Mouse (Mus musculus) forebrain, embryonic 12.5 days (tissue): ENCODE results near the gene Nr6a1. TPM values are rescaled to one million over a fixed set of nuclear protein-coding genes. Genes with fewer than 3 reads are reported as not detected.

ENCODE experiments used
- ATAC-seq: fragments of 200-750 bp; cut with Nextera tagmentation; 2 replicates; pipeline ENCODE4 v1.8.0; 2017; ENCODE audit warnings: moderate TSS enrichment; ENCODE audit not compliant: low FRiP score
- H3K27ac ChIP-seq: fragments of 300-500 bp; sonication (generic); 2 replicates; pipeline ENCODE4 v1.5.1; 2016; ENCODE audit warnings: mild to moderate bottlenecking
- H3K27me3 ChIP-seq: fragments of 300-500 bp; sonication (generic); 2 replicates; pipeline ENCODE4 v1.6.1; 2016; ENCODE audit warnings: mild to moderate bottlenecking
- H3K36me3 ChIP-seq: fragments of 300-500 bp; sonication (generic); replicated peaks from 2 replicates; pipeline ENCODE4 v1.6.1; 2016; ENCODE audit warnings: mild to moderate bottlenecking
- H3K4me1 ChIP-seq: fragments of 300-500 bp; sonication (generic); 2 replicates; pipeline ENCODE4 v1.6.1; 2016
- H3K4me2 ChIP-seq: fragments of 300-500 bp; sonication (generic); 2 replicates; pipeline ENCODE4 v1.6.1; 2016; ENCODE audit warnings: mild to moderate bottlenecking, moderate library complexity
- H3K4me3 ChIP-seq: fragments of 300-500 bp; sonication (generic); replicated peaks from 2 replicates; pipeline ENCODE4 v1.5.1; 2016; ENCODE audit warnings: mild to moderate bottlenecking
- H3K9ac ChIP-seq: fragments of 300-500 bp; sonication (generic); 2 replicates; pipeline ENCODE4 v1.6.1; 2016; ENCODE audit warnings: mild to moderate bottlenecking
- H3K9me3 ChIP-seq: fragments of 300-500 bp; sonication (generic); 2 replicates; pipeline ENCODE4 v1.6.1; 2016
- WGBS: fragments of 180-500 bp; shearing (Covaris S2); methylation state at CpG from one replicate; pipeline ENCODE4 v1.1.7; 2016; 5-methylcytosine and 5-hydroxymethylcytosine counted together
- polyA plus RNA-seq: library from polyadenylated mRNA; unstranded; fragments of >200 nt; fragmentation: Nextera tagmentation; extraction: Ambion mirVana; gene quantifications from 2 replicates; pipeline ENCODE4 v1.2.1, GENCODE M21; 2016

The Nr6a1 gene
- polyA plus RNA-seq, 1 experiment from 2014 or later: 2.7 TPM

GRCm38 (mm10) chr2:38718676-38719075, 208.8 kb downstream of the Nr6a1 start:
- Histone ChIP-seq H3K4me3 (no peak overlapping the region), H3K9me3 (no peaks in the 10 kb centered on the region), H3K27ac (no peak overlapping the region), H3K36me3 (no peaks in the 10 kb centered on the region), H3K4me2 (no peak overlapping the region), H3K27me3 (peaks cover 36% of the 10 kb centered on the region), H3K9ac (no peak overlapping the region), H3K4me1 (0 out of 2 replicates have a peak, but pooled peaks cover 12% of the 10 kb centered on the region)
- WGBS: 62% methylated on average over 8 of the region's 8 CpGs
- no peak; the same call in 1 of the 2 replicates for ATAC-seq

GRCm38 (mm10) chr2:38717436-38717835, 210.1 kb downstream of the Nr6a1 start:
- WGBS: 77% methylated on average over 2 of the region's 2 CpGs
- H3K9ac ChIP-seq: no peak overlapping the region
- 0 out of 2 replicates have a peak, but pooled peaks cover 12% of the 10 kb centered on the region for H3K4me1 ChIP-seq
- peaks cover 48% of the 10 kb centered on the region for H3K27me3 ChIP-seq
- no peak overlapping the region for H3K4me3 ChIP-seq
- H3K4me2 ChIP-seq: no peak overlapping the region
- H3K9me3 ChIP-seq: no peaks in the 10 kb centered on the region
- no peak overlapping the region for H3K27ac ChIP-seq
- ATAC-seq: no peak
- no peaks in the 10 kb centered on the region for H3K36me3 ChIP-seq

- H3K9ac ChIP-seq: no peak within 1 kb of the TSS
- ATAC-seq: no peak
- no peak within 1 kb of the TSS for H3K4me2 ChIP-seq
- H3K27me3 ChIP-seq: peaks cover 76% of the 10 kb centered on the region
- no peaks in the 10 kb centered on the region for H3K9me3 ChIP-seq
- no peak within 1 kb of the TSS for H3K27ac ChIP-seq
- WGBS: 88% methylated on average over 13 of the region's 13 CpGs
- peaks cover 29% of the 10 kb centered on the region for H3K4me1 ChIP-seq
- H3K36me3 ChIP-seq: no peaks in the 10 kb centered on the region
- no peak within 1 kb of the TSS for H3K4me3 ChIP-seq
Observed at GRCm38 (mm10) chr2:38714324-38714723, 213.2 kb downstream of the Nr6a1 start, which contains the start of gene Nr5a1. Nr5a1 (minus strand) TSS chr2:38714542.

- H3K9me3 ChIP-seq: no peaks in the 10 kb centered on the region
- 73% methylated on average over 3 of the region's 3 CpGs for WGBS
- peaks cover 83% of the 10 kb centered on the region for H3K27me3 ChIP-seq
- H3K27ac ChIP-seq: no peak overlapping the region
- peaks cover 25% of the 10 kb centered on the region for H3K4me1 ChIP-seq
- no peak overlapping the region for H3K4me2 ChIP-seq
- H3K9ac ChIP-seq: no peak overlapping the region
- H3K36me3 ChIP-seq: no peaks in the 10 kb centered on the region
- no peak overlapping the region for H3K4me3 ChIP-seq
- no peak for ATAC-seq
Observed at GRCm38 (mm10) chr2:38713596-38713995, 213.9 kb downstream of the Nr6a1 start.

- no peaks in the 10 kb centered on the region for H3K9me3 ChIP-seq
- ATAC-seq: no peak
- H3K27me3 ChIP-seq: peaks cover 91% of the 10 kb centered on the region
- H3K4me2 ChIP-seq: no peak overlapping the region
- H3K9ac ChIP-seq: no peak overlapping the region
- no peaks in the 10 kb centered on the region for H3K36me3 ChIP-seq
- no peak overlapping the region for H3K27ac ChIP-seq
- H3K4me1 ChIP-seq: peaks cover 23% of the 10 kb centered on the region
- WGBS: 14% methylated on average over 10 of the region's 11 CpGs
- peak overlapping the region; percentile 35; the same call in 1 of the 2 replicates for H3K4me3 ChIP-seq
Observed at GRCm38 (mm10) chr2:38712769-38713125, 214.7 kb downstream of the Nr6a1 start.

- no peaks in the 10 kb centered on the region for H3K36me3 ChIP-seq
- peaks cover 23% of the 10 kb centered on the region for H3K4me1 ChIP-seq
- no peak overlapping the region for H3K27ac ChIP-seq
- WGBS: 5% methylated on average over 39 of the region's 58 CpGs
- peaks cover 91% of the 10 kb centered on the region for H3K27me3 ChIP-seq
- peak overlapping the region; percentile 35 for H3K4me3 ChIP-seq
- H3K9me3 ChIP-seq: no peaks in the 10 kb centered on the region
- no peak overlapping the region for H3K9ac ChIP-seq
- H3K4me2 ChIP-seq: peak overlapping the region; percentile 47
- peak; percentile 42 for ATAC-seq
Observed at GRCm38 (mm10) chr2:38712076-38712768, 215.3 kb downstream of the Nr6a1 start.

GRCm38 (mm10) chr2:38711421-38711861, 216.0 kb downstream of the Nr6a1 start:
- H3K4me2 ChIP-seq: peak overlapping the region; percentile 47
- peak overlapping the region; percentile 35 for H3K4me3 ChIP-seq
- H3K36me3 ChIP-seq: no peaks in the 10 kb centered on the region
- H3K27ac ChIP-seq: no peak overlapping the region
- no peak overlapping the region for H3K9ac ChIP-seq
- under 1% methylated on average over 37 of the region's 40 CpGs for WGBS
- H3K27me3 ChIP-seq: peaks cover 98% of the 10 kb centered on the region
- H3K9me3 ChIP-seq: no peaks in the 10 kb centered on the region
- peaks cover 23% of the 10 kb centered on the region for H3K4me1 ChIP-seq
- peak; percentile 10; the same call in 1 of the 2 replicates for ATAC-seq

GRCm38 (mm10) chr2:38710304-38711241, 216.9 kb downstream of the Nr6a1 start:
- Histone ChIP-seq H3K4me1 (peaks cover 23% of the 10 kb centered on the region), H3K27me3 (peaks cover 100% of the 10 kb centered on the region), H3K9me3 (no peaks in the 10 kb centered on the region), H3K4me2 (peak overlapping the region; percentile 49), H3K4me3 (peak overlapping the region; percentile 29), H3K27ac (no peak overlapping the region), H3K9ac (peak overlapping the region; percentile 21; the same call in 1 of the 2 replicates), H3K36me3 (no peaks in the 10 kb centered on the region)
- WGBS: under 1% methylated on average over 75 of the region's 75 CpGs
- ATAC-seq: peak; percentile 68

- Histone ChIP-seq H3K4me1 (peaks cover 23% of the 10 kb centered on the region), H3K27ac (no peak overlapping the region), H3K9ac (no peak overlapping the region), H3K36me3 (no peaks in the 10 kb centered on the region), H3K4me2 (no peak overlapping the region), H3K27me3 (peaks cover 100% of the 10 kb centered on the region), H3K4me3 (no peak overlapping the region), H3K9me3 (no peaks in the 10 kb centered on the region)
- ATAC-seq: no peak
- WGBS: 21% methylated on average over 12 of the region's 12 CpGs
Observed at GRCm38 (mm10) chr2:38708907-38709688, 218.4 kb downstream of the Nr6a1 start.

GRCm38 (mm10) chr2:38706661-38707060, 220.8 kb downstream of the Nr6a1 start:
- Histone ChIP-seq H3K36me3 (no peaks in the 10 kb centered on the region), H3K4me3 (no peak overlapping the region), H3K4me1 (peaks cover 16% of the 10 kb centered on the region), H3K4me2 (no peak overlapping the region), H3K27me3 (peaks cover 100% of the 10 kb centered on the region), H3K9me3 (no peaks in the 10 kb centered on the region), H3K27ac (no peak overlapping the region), H3K9ac (no peak overlapping the region)
- WGBS: 47% methylated on average over 6 of the region's 6 CpGs
- no peak for ATAC-seq

GRCm38 (mm10) chr2:38705036-38705435, 222.5 kb downstream of the Nr6a1 start:
- no peak overlapping the region for H3K27ac ChIP-seq
- no peak overlapping the region for H3K9ac ChIP-seq
- H3K4me3 ChIP-seq: no peak overlapping the region
- H3K27me3 ChIP-seq: peaks cover 100% of the 10 kb centered on the region
- 75% methylated on average over 4 of the region's 4 CpGs for WGBS
- H3K36me3 ChIP-seq: no peaks in the 10 kb centered on the region
- H3K4me1 ChIP-seq: peaks cover 2% of the 10 kb centered on the region; the same call in 1 of the 2 replicates
- ATAC-seq: no peak
- H3K4me2 ChIP-seq: no peak overlapping the region
- no peaks in the 10 kb centered on the region for H3K9me3 ChIP-seq

- peaks cover 100% of the 10 kb centered on the region for H3K27me3 ChIP-seq
Observed at GRCm38 (mm10) chr2:38704336-38704735, 223.2 kb downstream of the Nr6a1 start.

More at GRCm38 (mm10) chr2:38704336-38704735, 223.2 kb downstream of the Nr6a1 start:
- H3K4me3 ChIP-seq: no peak overlapping the region
- no peaks in the 10 kb centered on the region for H3K36me3 ChIP-seq
- H3K27ac ChIP-seq: no peak overlapping the region
- no peaks in the 10 kb centered on the region for H3K9me3 ChIP-seq
- no peak overlapping the region for H3K9ac ChIP-seq
- WGBS: 87% methylated on average over 9 of the region's 9 CpGs
- H3K4me1 ChIP-seq: no peaks in the 10 kb centered on the region
- ATAC-seq: no peak
- no peak overlapping the region for H3K4me2 ChIP-seq
